Mouse (Mus musculus): ENCODE measurements around the gene Unc45b. TPM values are rescaled to one million over a fixed set of nuclear protein-coding genes. Genes with fewer than 3 reads are reported as not detected.

Unc45b gene
- total RNA-seq, 2 experiments from 2014 or later = 7.6 to 10.0 TPM

Small RNA genes within 50 kb of the gene (microRNA-seq; reads per million reads assigned to microRNA genes)
- not detected for gene Mir7679

Other genes with a start within 250 kb of the Unc45b start
- gene Cct6b, start 146.2 kb upstream of the Unc45b start, total RNA-seq (2021) = under 1 TPM; 0.63 to 0.99 TPM
- gene Zfp830, start 146.2 kb upstream of the Unc45b start, total RNA-seq (2021) = 10 to 100 TPM; 21.3 to 23.0 TPM
- gene Lig3, start 129.4 kb upstream of the Unc45b start, total RNA-seq (2021) = 10 to 100 TPM; 25.6 to 27.1 TPM
- 1 to 10 TPM; 6.4 to 8.4 TPM for gene Rffl, start 39.3 kb upstream of the Unc45b start, total RNA-seq (2021)
- 10 to 100 TPM; 10.7 to 16.2 TPM for gene Rad51d, start 19.9 kb upstream of the Unc45b start, total RNA-seq (2021)
- not detected for gene Fndc8, start 18.4 kb upstream of the Unc45b start, total RNA-seq (2021)
- gene Nle1, start 2.1 kb upstream of the Unc45b start, total RNA-seq (2021) = 10 to 100 TPM; 19.5 to 27.0 TPM
- gene Slfn5, start 40.8 kb downstream of the Unc45b start, total RNA-seq (2021) = 10 to 100 TPM; 30.9 to 39.7 TPM
- gene Slfn9, start 81.3 kb downstream of the Unc45b start, total RNA-seq (2021) = 10 to 100 TPM in 1 of 2 experiments, 1 to 10 TPM in 1; 8.1 to 11.2 TPM
- gene Slfn8, start 110.3 kb downstream of the Unc45b start, total RNA-seq (2021) = 1 to 10 TPM; 1.5 to 2.5 TPM
- 1 to 10 TPM; 4.8 to 6.3 TPM for gene Slfn2, start 154.6 kb downstream of the Unc45b start, total RNA-seq (2021)
- gene Slfn1, start 206.3 kb downstream of the Unc45b start, total RNA-seq (2021) = under 1 TPM; 0.20 to 0.43 TPM